Mouse (Mus musculus) megakaryocyte-erythroid progenitor cell, adult 5-6 weeks (primary cell): ENCODE measurements around the gene Rergl. TPM values are rescaled to one million over a fixed set of nuclear protein-coding genes. Genes with fewer than 3 reads are reported as not detected.

Source experiments
- ATAC-seq: replicated peaks from 2 replicates; pipeline ENCODE4 v1.8.0; 2016; ENCODE audit warnings: mild to moderate bottlenecking, inconsistent platforms; ENCODE audit not compliant: severe bottlenecking, poor library complexity, low FRiP score, low TSS enrichment
- total RNA-seq, 2 experiments: library from RNA; stranded (forward) in 1 of 2; stranded (reverse) in 1 of 2; fragments of 200-1000, 215-1000 nt in 1 of 2; fragments of >200 nt in 1 of 2; fragmentation: Nextera tagmentation in 1 of 2; gene quantifications; 2 replicates each; pipeline ENCODE4 v1.2.3; 2014 to 2017

Gene Rergl
- not detected in 2 replicates for total RNA-seq (2014; fragmentation: Nextera tagmentation)
- not detected in 2 replicates for total RNA-seq (2017)

DNA sequence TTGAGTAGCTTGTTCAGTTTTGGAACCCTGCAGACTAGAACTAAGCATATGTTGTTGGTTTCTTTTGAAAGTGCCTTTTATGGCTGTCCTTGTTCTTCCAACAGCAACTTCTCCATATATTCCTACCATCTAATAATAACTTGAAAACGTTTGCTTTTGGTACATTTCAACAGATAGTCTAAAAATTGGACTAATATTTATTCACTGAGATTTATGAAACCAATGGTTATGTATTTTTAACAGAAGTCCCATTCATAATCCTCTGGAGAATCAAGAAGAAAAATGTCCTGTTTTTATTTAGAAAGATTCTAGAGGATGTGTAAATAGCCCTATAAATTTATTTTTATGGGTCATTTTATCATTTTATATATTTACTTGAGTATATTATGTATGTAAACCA is at the start of gene Rergl:
TSS of gene Rergl (minus strand) at position 101 of the 400 bp plus-strand sequence.
- ATAC-seq, result no peak

DNA sequence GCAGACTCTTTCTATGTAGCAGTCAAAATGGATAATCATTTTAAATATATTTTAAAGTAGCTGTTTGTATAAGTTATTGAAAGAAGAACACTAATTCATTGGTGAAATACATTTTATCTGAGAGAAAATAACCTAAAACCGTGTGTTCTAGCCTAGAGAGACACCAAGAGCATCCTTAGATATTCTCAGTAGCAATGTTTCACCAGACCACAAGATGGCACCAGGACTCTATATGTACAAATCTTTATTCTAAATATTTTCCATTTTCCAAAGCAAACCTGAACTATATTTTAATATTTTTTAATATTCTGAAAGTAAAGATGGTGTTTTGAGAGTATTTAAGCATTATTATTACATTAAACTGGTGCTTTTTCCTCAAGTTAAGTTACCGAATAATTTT is 36.7 kb upstream of the Rergl start:
- ATAC-seq, result no peak

DNA sequence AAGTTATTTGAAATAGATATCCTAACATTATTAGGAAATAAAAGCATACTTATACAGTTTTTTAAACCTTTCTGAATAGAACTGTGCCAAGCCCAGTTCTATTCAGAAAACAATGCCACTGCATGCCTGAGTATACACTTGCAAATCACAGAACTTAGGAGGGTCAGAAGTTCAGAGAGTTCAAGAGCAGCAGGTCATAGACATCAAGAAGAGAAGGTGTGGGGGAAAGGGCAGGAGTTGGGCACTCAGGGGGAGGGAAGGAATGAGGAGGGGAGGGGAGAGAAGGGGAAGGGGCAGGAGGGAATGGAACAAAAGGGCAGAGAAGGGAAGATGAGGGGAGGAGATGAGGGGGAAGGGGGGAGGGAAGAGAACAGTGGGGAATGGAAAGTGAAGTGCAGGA is 23.6 kb upstream of the Rergl start:
- ATAC-seq, result no peak

DNA sequence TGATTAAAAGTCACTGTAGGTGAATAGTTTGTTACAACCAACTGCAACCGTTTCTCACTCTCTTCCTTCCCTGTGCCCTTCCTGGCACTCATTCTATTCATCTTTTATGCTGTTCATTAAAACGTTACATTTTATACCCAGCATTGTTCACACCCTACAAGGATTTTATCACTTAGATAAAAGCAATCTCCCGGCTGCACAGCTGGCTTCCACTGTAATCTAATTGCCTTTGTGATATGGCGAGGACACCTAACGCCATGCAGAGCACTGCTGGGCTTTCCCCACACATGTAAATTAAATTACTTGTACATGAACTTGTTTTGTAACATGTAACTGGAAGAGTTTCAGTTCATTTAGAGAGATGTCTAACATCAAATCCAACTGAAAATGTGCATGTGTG is 22.5 kb upstream of the Rergl start:
- no peak for ATAC-seq

DNA sequence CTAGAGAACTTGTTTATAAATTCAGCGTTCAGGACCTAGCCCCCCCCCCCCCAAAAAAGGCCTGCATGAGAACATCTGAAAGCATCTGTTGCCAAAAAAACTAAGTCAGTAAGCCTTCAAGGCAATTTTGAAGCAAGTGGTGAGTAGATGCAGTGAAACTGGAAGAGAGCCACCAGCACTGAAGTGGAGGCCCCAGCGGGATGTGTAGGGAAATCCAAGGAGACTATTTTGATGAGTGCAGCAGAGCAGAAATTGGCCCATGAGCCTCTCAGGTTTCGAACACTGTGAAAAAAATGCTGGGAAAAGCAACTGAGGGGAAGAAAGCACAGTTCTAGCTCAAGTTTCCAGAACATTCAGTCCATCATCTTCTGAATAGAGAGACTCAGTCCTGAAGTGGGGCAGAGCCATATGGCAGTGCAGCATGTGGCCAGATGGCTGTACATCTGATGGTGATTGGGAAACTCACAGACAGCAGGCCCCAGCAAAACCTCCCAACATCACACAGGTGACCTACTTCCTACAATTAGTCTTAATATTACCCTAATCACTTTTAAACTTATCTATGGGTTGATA is 13.2 kb upstream of the Rergl start:
- ATAC-seq, result no peak

DNA sequence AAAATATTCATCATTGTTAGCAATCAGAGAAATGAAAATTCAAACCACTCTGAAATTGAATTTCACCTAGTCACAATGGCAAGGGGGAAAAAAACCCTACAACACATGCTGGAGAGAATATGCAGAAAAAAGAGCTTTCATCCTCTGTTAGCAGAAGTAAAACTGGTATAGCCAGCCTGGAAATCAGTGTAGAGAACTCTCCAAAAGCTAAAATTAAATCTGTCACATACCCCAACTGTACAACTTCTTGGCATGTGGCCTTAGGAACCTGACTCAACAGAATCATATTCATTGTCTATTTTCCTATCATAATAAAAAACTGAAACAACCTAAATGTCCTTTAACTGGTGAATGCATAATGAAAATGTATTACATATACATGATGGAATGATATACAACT is 22.0 kb downstream of the Rergl start:
- ATAC-seq, result no peak

DNA sequence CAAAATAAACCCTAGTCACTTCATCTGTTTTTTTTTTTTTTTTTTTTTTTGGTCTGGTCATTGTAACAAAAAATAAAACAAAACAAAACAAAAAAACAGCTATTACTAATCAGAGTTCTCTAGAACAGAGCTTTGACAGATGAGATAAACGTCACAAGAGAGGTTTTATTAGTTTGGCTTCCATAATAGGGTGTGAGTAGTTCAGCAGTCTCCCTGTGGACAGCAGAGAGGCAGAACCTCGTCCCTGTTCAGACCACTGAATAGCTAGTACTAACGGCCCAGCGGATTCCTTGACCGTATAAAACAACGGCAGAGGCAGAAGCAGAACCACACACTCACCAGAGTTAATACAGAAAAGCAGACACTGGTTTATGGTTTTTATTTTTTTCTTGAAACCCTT is 36.8 kb downstream of the Rergl start:
- ATAC-seq, result no peak

DNA sequence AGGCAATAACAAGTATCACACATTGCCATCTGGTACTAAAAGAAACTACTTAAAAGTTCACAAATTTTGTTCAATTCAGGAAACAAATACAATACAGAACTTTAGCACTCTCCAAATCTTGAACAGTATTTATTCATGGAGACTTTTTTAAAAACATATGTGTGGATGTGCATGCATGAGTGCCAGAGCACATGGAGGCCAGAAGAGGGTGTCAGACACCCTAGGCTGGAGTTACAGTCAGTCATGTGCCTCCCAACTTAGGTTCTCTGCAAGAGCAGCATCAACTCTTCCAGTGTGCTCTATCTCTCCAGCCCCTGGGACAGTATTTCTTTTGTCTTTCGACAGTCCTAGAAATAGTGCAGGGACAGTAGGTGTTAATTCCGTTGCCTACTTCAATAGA is 37.5 kb downstream of the Rergl start:
- ATAC-seq, result no peak

DNA sequence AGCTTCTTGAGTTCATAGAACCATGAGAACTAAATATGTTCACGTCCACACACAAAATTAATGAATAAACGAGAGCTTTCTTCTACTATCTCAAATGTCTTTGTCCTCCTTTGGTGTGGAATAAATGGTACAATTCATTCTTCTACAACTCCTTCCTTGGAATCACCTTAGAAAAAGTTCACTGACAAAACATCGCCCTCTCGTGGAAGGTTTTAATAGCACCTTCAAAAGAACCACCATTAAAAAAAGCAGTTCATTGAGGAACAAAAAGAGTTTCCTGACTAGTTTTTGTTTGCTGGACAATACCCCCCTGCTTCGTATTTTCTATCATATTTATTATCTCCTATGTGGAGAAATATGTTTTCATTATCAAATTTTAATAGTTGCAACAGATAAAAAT is 40.7 kb downstream of the Rergl start:
- ATAC-seq, result no peak

DNA sequence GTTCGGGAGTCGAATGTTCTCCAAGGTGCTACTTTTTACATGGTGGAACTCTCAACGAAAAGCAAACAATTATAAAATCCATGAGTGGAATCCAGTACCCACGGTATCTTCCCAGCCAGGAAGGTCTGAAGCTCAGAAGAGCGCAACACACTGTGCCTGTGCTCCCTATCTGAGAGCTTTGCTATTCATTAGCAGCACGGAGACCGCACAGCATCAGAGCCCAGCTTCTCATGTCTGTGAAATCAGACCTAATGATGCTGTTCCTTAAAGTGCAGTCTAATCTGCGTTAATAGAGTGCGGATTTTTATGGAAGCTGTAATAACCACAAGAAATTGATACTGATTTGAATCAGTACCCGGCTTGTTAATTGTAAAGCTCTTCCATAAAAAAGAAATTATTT is 41.3 kb downstream of the Rergl start:
- no peak for ATAC-seq

DNA sequence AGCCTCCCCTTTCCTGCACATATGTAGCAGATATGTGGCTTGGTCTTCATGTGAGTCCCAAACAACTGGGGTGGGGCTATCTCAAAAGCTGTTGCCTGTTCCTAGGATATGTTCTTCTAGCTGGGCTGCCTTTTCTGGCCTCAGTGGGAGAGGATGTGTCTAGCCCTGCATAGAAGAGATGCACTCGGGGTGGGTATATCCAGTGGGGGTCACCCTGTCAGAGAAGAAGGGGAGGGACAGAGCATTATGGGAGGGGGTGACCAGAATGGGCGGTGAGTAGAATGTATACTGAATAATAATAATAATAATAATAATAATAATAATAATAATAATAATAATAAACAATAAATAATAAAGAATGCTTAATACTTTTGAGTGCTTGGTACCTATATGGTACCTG is 57.8 kb downstream of the Rergl start:
- no peak for ATAC-seq

Other genes with a start within 250 kb of the Rergl start
- gene Pik3c2g, start 85.2 kb upstream of the Rergl start, total RNA-seq (2014; fragmentation: Nextera tagmentation), result not detected in 2 replicates
- not detected in 2 replicates for gene Pik3c2g, start 85.2 kb upstream of the Rergl start, total RNA-seq (2017)